Mouse (Mus musculus) macrophage (primary cell): ENCODE measurements at regions not wholly inside any gene's neighbourhood (a gene's known extent, or its start where the extent isn't known, plus 50 kb on each side); places are given as distances from the start of the nearest gene placed in this dataset.

Experiments
- H3K27ac ChIP-seq: fragments of 350-480 bp; formaldehyde crosslinking; 2 replicates; pipeline ENCODE4 v1.9.0; 2021
- H3K36me3 ChIP-seq: fragments of 350-480 bp; formaldehyde crosslinking; 2 replicates; pipeline ENCODE4 v1.9.0; 2021; ENCODE audit errors: inconsistent target
- H3K4me3 ChIP-seq: fragments of 350-480 bp; formaldehyde crosslinking; 2 replicates; pipeline ENCODE4 v1.9.0; 2021; ENCODE audit errors: inconsistent target
- H3K79me2 ChIP-seq: fragments of 350-480 bp; formaldehyde crosslinking; 2 replicates; pipeline ENCODE4 v1.9.0; 2021; ENCODE audit errors: inconsistent target
- WGBS: methylation state at CpG from one replicate; pipeline ENCODE4 v1.1.7; 2026; ENCODE audit warnings: inconsistent platforms; ENCODE audit not compliant: missing documents; 5-methylcytosine and 5-hydroxymethylcytosine counted together

GRCm38 (mm10) chr3:115553848-115554515, 160.9 kb downstream of the S1pr1 start:
- H3K27ac ChIP-seq = no peak overlapping the region
- 76% methylated on average over 10 of the region's 10 CpGs for WGBS
- no peaks in the 10 kb centered on the region for H3K36me3 ChIP-seq
- no peaks in the 10 kb centered on the region for H3K79me2 ChIP-seq
- no peak overlapping the region for H3K4me3 ChIP-seq

DNA sequence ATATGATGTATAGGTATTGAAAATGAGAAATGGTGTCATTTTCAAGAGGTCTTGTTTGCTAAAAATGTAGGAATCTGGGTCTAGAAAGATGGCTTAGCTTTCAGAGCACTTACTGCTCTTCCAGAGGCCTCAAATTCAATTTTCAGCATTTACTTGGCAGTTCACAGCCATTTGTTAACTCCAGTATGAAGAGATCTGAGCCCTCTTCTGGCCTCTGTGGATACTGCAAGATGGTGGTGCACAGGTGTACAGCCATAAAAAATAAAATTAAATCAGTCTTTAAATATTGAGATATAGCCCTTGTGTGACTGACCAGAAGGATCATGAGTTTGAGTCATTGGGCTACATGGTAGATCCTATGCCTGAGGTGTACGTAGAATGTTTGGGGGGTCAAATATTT, 173.1 kb downstream of the S1pr1 start:
- 38% methylated on average over 1 of the region's 1 CpGs for WGBS
- no peaks in the 10 kb centered on the region for H3K79me2 ChIP-seq
- no peak overlapping the region for H3K4me3 ChIP-seq
- H3K36me3 ChIP-seq = no peaks in the 10 kb centered on the region
- H3K27ac ChIP-seq = no peak overlapping the region

DNA sequence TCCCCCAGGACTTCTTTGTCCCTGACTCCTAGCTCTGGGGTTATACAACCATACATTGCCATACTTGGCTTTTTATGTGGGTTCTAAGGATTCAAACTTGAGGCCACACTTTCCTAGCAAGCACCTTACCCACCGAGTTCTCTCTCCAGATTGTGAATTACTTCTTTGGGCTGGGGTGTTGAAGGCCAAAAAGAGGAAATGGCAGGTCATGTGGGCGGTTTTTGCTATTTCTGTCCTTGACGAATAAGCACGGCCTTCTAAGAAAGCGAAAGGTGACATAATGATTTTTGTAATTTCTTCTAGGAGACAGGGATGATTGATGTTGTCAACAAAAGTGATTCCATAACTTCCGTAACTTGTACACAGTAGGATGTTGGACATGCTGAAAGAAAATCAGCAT, 176.5 kb downstream of the S1pr1 start:
- no peak overlapping the region for H3K4me3 ChIP-seq
- H3K27ac ChIP-seq = no peak overlapping the region
- H3K36me3 ChIP-seq = no peaks in the 10 kb centered on the region
- no peaks in the 10 kb centered on the region for H3K79me2 ChIP-seq
- WGBS = 15% methylated on average over 6 of the region's 6 CpGs

- Histone ChIP-seq H3K27ac (no peak overlapping the region), H3K79me2 (no peaks in the 10 kb centered on the region), H3K4me3 (no peak overlapping the region), H3K36me3 (no peaks in the 10 kb centered on the region)
- 93% methylated on average over 18 of the region's 18 CpGs for WGBS
Measured at GRCm38 (mm10) chr3:115532141-115532735, 182.6 kb downstream of the S1pr1 start.

DNA sequence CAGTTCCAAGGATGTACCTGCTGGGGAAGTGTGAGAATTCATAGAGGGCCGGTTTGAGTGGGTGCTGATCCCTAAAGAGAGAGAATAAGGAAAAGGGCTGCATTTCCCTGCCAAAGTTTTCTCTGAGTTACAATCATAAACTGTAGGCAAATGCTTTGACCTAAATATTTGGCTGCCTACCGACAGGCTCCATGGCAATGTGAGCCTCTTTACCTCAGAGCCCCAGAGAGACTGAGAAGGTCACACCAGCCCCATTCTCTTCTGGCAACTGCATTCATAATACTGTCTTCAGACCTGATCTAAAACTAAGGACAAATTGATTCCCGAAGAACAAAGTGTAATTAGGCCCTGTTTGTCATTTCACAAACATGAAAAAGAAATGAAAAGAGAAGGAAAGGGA, 184.4 kb downstream of the S1pr1 start:
- WGBS = 88% methylated on average over 3 of the region's 3 CpGs
- no peak overlapping the region for H3K4me3 ChIP-seq
- no peaks in the 10 kb centered on the region for H3K36me3 ChIP-seq
- no peaks in the 10 kb centered on the region for H3K79me2 ChIP-seq
- no peak overlapping the region for H3K27ac ChIP-seq

- no peaks in the 10 kb centered on the region for H3K79me2 ChIP-seq
- H3K27ac ChIP-seq = no peak overlapping the region
- no peak overlapping the region for H3K4me3 ChIP-seq
- H3K36me3 ChIP-seq = no peaks in the 10 kb centered on the region
- 42% methylated on average over 4 of the region's 4 CpGs for WGBS
Measured at GRCm38 (mm10) chr3:115529918-115530317, 185.0 kb downstream of the S1pr1 start.

- Histone ChIP-seq H3K36me3 (no peaks in the 10 kb centered on the region), H3K27ac (no peak overlapping the region), H3K79me2 (no peaks in the 10 kb centered on the region), H3K4me3 (no peak overlapping the region)
- 77% methylated on average over 2 of the region's 2 CpGs for WGBS
Measured at GRCm38 (mm10) chr3:115523515-115523914, 191.4 kb downstream of the S1pr1 start.

GRCm38 (mm10) chr3:115515645-115516044, 199.2 kb downstream of the S1pr1 start:
- 94% methylated on average over 4 of the region's 4 CpGs for WGBS
- H3K36me3 ChIP-seq = no peaks in the 10 kb centered on the region
- H3K4me3 ChIP-seq = no peak overlapping the region
- no peaks in the 10 kb centered on the region for H3K79me2 ChIP-seq
- no peak overlapping the region for H3K27ac ChIP-seq

DNA sequence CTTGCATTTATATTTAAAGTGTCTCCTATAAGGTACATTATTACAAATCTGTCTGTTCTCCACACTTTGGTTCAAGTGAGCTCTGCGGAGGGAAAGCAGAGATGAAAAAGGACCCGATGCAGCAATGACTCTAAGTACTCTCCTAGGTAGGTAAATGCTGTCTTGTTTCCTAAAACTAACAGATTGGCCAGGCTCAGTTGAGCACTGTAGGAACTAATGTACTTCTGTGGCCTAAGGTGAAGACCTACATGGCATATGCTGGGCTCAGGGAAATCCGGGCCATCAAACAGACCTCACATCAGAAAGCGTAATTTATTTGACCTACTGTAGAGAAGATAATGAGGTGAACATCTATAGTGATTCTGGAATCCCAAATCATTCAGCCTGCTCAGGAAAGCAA, 205.2 kb downstream of the S1pr1 start:
- Histone ChIP-seq H3K79me2 (no peaks in the 10 kb centered on the region), H3K36me3 (no peaks in the 10 kb centered on the region), H3K27ac (no peak overlapping the region), H3K4me3 (no peak overlapping the region)
- WGBS = 99% methylated on average over 4 of the region's 4 CpGs

- WGBS = 94% methylated on average over 1 of the region's 1 CpGs
- Histone ChIP-seq H3K36me3 (no peaks in the 10 kb centered on the region), H3K4me3 (no peak overlapping the region), H3K27ac (no peak overlapping the region), H3K79me2 (no peaks in the 10 kb centered on the region)
Measured at GRCm38 (mm10) chr3:115497420-115497819, 217.5 kb downstream of the S1pr1 start.

GRCm38 (mm10) chr3:115496110-115496509, 218.8 kb downstream of the S1pr1 start:
- Histone ChIP-seq H3K36me3 (no peaks in the 10 kb centered on the region), H3K4me3 (no peak overlapping the region), H3K79me2 (no peaks in the 10 kb centered on the region), H3K27ac (no peak overlapping the region)
- WGBS = 80% methylated on average over 3 of the region's 3 CpGs

GRCm38 (mm10) chr3:115495692-115496091, 219.2 kb downstream of the S1pr1 start:
- Histone ChIP-seq H3K4me3 (no peak overlapping the region), H3K36me3 (no peaks in the 10 kb centered on the region), H3K79me2 (no peaks in the 10 kb centered on the region), H3K27ac (no peak overlapping the region)

DNA sequence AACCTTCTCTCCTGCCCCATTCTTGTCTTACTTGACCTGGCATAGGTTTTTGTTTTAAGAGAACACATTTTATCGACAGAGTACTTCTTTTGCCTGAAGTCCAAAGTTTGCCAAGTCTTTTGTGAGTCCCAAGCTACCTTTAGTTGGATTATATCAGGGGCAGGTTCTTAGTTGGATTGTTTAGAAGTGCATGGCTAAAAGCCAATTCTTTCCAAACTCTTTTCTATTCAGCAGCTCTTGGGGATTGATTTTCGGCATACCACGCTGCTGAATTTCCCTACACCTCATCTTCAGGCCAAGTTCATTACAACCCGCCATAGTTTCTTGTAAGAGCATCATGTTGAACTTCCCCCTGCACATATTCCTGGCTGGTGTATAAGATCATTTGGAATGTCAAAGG, 245.9 kb downstream of the S1pr1 start:
- no peak overlapping the region for H3K4me3 ChIP-seq
- no peaks in the 10 kb centered on the region for H3K36me3 ChIP-seq
- no peak overlapping the region for H3K27ac ChIP-seq
- WGBS = 84% methylated on average over 4 of the region's 4 CpGs
- no peaks in the 10 kb centered on the region for H3K79me2 ChIP-seq

DNA sequence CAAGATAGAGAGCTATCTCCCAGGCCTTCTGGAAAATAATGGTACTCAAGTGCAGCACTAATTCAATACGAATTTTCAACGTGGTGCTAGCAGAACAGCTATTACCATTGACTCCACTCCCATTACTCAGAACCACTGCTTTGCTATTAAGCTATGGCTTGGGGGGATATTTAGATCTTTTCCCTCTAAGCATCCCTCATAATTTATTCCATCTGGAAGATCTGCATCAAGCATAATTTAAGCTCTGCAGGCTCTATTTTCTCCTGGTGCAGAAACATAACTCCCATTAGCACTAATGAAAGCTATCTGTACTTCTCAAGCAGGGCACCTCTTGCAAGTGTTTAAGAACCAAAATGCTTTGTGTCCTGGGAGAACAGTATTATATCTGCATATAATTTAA, 247.0 kb downstream of the S1pr1 start:
- Histone ChIP-seq H3K36me3 (no peaks in the 10 kb centered on the region), H3K79me2 (no peaks in the 10 kb centered on the region), H3K27ac (no peak overlapping the region), H3K4me3 (no peak overlapping the region)
- 78% methylated on average over 2 of the region's 2 CpGs for WGBS

- 80% methylated on average over 3 of the region's 3 CpGs for WGBS
- H3K36me3 ChIP-seq = no peaks in the 10 kb centered on the region
- no peak overlapping the region for H3K4me3 ChIP-seq
- H3K79me2 ChIP-seq = no peaks in the 10 kb centered on the region
- H3K27ac ChIP-seq = no peak overlapping the region
Measured at GRCm38 (mm10) chr3:115462623-115463022, 252.2 kb downstream of the S1pr1 start.
